Mouse (Mus musculus) inflammation-experienced regulatory T-cells, adult 6 months (primary cell): ENCODE data around the gene Sowahc. TPM values are rescaled to one million over a fixed set of nuclear protein-coding genes. Genes with fewer than 3 reads are reported as not detected.

Experiments used
- ATAC-seq: one replicate; pipeline ENCODE4 v1.8.0; 2017
- polyA plus RNA-seq, 3 experiments: library from polyadenylated mRNA; unstranded; fragments of 100-300 nt; shearing (Covaris generic); gene quantifications; one replicate each; pipeline ENCODE4 v1.2.1; 2017

Gene Sowahc
- polyA plus RNA-seq, 3 experiments from 2014 or later = 0.16 to 1.3 (median 0.17) TPM

DNA sequence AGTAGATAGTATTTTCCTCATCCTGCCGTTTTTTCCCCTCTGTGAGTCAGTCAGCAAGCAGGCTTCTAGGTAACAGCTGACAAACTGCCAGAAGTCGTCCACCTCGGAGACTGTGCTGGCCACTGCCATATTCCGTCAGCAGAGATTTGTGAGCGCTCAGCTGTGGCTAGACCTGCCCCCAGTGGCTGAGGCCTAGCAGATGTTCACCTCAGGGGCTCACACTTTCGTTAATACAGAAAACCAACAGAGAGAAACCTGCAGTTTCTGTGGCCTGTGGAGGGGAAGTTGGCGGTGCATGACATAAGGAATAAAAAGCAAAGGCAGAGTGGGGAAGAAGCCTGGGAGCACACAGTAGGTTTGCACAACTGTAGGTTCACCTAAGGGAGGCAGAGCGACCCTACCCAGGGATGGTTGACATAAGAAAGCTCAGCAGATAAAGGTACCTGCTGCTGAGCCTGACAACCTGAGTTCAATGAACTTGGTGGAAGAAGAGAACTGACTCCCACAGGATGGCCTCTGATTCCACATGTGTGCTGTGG lies 31.9 kb downstream of the Sowahc start:
- no peak for ATAC-seq

DNA sequence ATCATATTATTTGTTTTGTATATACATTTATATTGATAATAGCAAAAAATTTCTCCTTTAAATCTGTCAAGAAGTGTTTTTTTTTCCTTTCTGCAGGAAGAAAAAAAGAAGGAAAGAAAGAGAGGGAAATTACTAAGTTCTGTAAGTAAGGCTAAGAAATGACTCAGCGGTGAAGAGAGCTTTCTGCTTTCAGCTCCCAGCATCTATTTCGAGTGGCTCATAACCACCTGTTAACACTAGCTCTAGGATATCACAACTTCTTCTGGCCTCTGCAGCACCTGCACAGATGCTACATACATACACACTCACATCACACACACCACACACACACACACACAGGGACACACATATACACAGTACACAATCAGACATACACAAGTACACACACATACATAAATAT lies 34.8 kb downstream of the Sowahc start:
- no peak for ATAC-seq

DNA sequence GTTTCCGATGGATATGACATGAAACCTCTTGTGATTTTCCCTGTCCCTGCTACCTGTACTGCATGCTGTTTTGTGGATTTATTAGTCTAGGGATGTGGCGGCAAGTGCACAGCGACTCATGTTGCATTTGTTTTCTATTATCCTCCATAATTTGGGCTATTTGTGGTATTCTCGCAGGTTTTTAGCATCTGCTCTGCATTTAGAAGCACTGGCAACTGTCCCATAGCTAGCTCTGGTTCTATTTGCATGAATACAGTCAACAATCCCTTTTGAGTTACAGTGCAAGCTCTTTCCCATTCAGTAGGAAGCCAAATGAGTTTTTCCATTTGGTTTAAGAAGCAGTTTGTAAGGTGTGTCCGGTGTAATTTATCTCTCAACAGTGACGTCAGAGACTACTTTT lies 37.8 kb downstream of the Sowahc start:
- ATAC-seq = no peak

DNA sequence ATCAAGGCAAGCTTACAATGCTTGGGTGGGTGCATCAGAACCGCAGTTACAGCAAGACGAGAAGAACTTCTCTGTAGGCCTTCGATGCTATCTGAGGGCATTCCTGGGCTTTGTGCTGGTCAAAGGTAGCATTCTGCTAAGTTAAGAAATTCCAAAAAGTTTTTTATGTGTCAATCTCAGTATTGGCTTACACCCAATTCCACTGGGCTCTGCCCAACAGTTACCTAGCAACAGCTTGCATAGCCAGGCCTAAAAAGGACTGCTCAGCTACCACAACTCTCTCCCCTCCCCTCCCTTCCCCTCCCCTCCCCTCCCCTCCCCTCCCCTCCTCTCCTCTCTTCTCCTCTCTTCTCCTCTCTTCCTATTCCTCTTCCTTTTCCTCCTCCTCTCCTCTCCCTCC lies 39.9 kb downstream of the Sowahc start:
- ATAC-seq = no peak

DNA sequence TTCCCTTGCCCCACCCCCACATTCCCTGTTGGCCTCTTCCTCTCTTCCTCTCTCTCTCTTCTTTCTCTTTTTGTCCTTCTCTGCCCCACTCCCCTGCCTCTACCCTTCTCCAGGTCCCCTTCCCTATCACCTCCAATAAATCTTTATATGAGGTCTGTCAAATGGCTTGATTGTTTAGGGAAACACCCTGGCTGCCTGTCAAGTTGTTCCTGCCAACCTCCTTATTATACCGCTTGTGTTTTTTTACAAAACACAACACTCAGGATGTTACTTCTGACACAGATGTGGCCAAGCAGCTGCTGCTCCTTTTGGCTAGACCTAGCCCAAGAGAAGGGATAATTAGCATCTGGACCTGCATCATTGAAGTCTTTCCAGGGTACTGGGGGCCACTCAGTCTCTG lies 40.3 kb downstream of the Sowahc start:
- no peak for ATAC-seq

DNA sequence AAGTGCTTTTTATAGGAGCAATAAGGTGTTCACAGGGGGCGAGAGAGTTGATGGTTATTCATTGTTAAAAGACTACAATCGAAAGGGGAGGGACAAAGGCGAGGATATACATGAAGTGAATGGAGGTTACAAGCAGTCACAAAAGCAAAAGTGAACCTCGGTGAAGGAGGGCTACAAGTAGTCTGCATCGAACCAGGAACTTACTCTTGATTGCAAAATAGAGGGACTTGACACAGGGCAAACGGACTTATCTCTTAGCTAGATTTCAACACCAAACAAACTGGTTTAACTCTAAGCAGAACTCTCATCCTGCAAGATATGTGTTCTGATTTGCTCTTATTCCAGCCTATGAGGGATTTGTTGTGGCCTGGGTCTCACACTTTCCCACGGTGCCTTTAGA lies 41.2 kb downstream of the Sowahc start:
- ATAC-seq = no peak

DNA sequence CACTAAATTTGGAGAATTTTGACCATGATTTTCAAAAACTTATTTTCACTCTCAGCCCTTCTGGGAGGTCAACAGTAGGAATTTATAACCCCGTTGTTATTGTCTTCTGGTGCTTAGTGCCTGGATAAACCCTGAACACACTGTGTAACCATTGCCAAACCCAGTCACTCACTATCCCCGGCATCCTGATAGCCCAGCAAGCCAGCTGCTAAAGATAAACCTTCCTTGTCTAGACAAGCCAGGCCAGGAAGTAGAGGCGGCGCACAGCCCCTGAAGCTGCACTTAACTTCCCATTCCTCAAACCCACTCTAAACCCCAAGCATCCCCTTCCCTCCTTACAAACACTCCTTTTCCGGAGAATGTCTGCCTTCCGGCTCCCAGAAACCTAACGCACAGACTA lies 43.3 kb downstream of the Sowahc start:
- ATAC-seq = no peak

DNA sequence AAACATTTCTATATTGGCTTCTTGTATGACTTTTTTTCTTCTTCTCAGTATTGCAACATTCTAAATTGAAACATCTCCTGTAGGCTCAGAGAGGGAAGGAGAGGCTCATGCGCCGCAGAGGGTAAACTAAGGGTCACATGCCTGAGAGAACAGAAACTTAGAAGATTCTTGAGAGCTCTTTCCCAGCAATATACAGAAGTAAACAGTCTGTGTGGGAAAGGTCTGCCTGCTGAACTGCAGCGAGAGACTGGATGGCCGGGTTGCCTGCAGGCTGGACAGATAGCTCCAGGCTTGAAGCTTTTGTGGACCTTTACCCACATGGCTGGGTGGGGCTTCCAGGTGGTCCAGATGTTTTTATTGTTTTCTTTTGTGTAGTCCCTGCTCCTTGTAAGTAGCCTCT lies 43.9 kb downstream of the Sowahc start:
- ATAC-seq = no peak

DNA sequence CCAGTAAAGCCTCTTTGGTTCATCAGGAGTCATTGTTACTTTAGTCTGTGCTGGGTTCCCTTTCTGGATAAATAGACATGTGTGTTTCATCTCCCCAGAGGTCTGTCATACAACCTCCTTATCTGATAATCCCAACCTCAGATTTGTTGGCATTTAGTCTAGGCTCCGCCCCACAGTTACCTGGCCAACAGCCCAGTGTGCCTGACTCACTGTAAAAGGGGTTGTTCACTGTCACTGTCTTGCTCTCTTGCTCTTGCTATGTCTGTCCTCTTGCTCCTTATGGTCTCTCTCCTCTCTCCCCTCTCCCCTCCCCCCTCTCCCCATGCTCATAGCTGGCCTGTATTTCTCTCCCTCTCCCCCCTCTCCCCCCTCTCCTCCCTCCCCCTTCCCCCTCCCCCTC lies 44.3 kb downstream of the Sowahc start:
- ATAC-seq = no peak

DNA sequence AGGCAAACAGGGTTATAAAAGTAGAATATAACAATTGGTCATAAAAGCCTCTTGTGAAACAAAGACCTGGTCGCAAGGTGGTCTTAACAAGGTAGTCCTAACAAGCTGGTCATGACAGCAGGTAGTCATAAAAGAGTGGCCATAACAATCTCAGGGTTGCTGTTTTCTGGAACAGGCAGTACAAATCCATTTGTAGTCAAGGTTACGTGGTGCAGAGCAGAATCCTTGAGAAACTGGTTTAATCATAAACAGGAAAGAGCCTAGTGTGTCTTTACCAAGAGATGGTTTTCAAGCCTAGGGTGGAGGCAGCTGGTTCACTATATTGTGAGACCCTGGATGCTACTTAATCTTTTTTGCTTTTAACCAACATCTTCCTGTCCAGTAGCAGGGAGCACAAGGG lies 45.5 kb downstream of the Sowahc start:
- no peak for ATAC-seq

DNA sequence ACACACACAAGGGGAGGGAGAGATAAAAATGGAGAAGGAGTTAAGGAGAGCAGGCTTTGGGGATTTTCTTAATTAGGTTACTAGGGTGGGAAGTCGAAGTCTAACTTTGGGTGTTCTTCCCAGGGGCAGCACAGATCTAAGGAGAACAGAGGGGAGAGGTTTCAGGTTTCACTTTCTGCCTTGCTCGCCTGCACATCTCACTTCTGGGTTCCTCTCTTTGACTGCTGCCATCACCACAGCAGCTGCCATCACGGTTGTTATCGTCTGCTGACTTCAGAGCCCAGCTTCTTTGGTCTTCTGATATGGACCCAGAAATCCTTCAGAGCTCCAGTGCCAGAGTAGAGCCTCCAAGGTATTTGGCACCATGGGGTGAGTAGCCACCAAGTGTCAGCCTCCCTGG lies 46.4 kb downstream of the Sowahc start:
- no peak for ATAC-seq

DNA sequence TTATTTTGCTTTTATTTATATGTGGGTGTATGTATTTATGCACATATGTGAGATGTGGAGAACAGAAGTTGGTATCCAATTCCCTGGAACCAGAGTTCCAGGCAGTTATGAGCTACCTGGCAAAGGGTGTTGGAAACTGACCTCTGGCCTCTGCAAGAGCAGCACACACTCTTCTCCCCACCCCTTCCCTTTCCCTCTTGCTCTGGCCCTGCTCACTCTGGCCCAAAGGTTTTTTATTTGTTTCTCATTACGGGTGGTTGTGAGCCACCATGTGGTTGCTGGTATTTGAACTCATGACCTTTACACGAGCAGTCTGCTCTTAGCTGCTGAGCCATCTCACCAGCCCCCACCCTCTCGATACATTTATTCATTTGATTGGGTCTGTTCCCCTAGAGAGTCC lies 47.0 kb downstream of the Sowahc start:
- no peak for ATAC-seq

DNA sequence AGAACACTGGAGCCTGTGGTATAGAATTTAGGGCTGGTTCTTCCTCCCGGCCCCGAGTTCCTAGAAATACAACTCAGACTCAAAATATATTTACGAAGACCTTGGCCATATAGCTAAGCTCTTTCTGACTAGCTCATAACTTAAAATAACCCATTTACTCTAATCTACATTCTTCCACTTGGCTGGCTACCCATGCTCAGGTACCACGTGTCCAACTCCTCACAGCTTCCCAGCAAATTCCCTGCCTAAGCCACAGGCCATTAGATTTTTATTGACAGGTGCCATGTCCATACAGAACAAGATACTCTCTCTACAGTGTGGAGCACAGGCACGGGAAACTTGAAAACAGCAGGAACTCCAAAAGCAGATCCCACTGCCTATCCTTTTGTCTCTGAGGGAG lies 54.0 kb downstream of the Sowahc start:
- no peak for ATAC-seq

Other genes starting within 250 kb of the Sowahc start
- gene Sept10, start 106 bp upstream of the Sowahc start, polyA plus RNA-seq = 1 to 10 TPM in 2 of 3 experiments, under 1 TPM in 1; 0.74 to 3.6 (median 1.4) TPM
- gene P4ha1, start 101.3 kb downstream of the Sowahc start, polyA plus RNA-seq = 10 to 100 TPM; 14.8 to 36.1 (median 28.0) TPM
- gene Gm10273, start 173.7 kb downstream of the Sowahc start, polyA plus RNA-seq = 10 to 100 TPM; 34.2 to 47.3 (median 42.3) TPM
- gene Pla2g12b, start 181.7 kb downstream of the Sowahc start, polyA plus RNA-seq = not detected
- not detected for gene Oit3, start 219.8 kb downstream of the Sowahc start, polyA plus RNA-seq